ENCODE assay signal across 19 mouse cellular contexts in genomic region chr2:109927446-109927845, GRCm38 (mm10).
"Had no signal": no experiment of that assay in that cellular context is flagged by ENCODE, and none has a peak within 500 bp of the region (broad histone marks: within the 10 kb centered on the region; RNA-seq: fewer than 3 reads in every experiment).

No protein-coding gene starts in this region.

- H3K27me3 ChIP-seq: limb, embryonic 13.5 days; midbrain, embryonic 13.5 days; neural tube, embryonic 13.5 days had no signal

- H3K27ac ChIP-seq: layer of hippocampus, adult 2 months; limb, embryonic 10.5 days; limb, embryonic 13.5 days; liver, embryonic 14.5 days; macrophage; midbrain, embryonic 10.5 days; midbrain, embryonic 13.5 days; neural tube, embryonic 13.5 days had no signal

- H3K36me3 ChIP-seq: neural tube, embryonic 13.5 days had no signal

- H3K4me2 ChIP-seq: limb, embryonic 13.5 days; lung, embryonic 14.5 days; midbrain, embryonic 13.5 days; neural tube, embryonic 13.5 days had no signal

- H3K9ac ChIP-seq: limb, embryonic 13.5 days; liver, embryonic 14.5 days; liver, postnatal 0 days; lung, embryonic 14.5 days; midbrain, embryonic 13.5 days; neural tube, embryonic 13.5 days had no signal

- DNase-seq: kidney, postnatal 14 days; layer of hippocampus, adult 9-11 months; liver; liver, postnatal 0 days; lung, embryonic 14.5 days; retina, postnatal 1 day; thymus, postnatal 25 days had no signal

- ATAC-seq: intestine, postnatal 0 days; liver, postnatal 0 days; lung, postnatal 0 days; midbrain, embryonic 13.5 days; midbrain, embryonic 16.5 days had no signal

- H3K9me3 ChIP-seq: limb, embryonic 10.5 days; limb, embryonic 13.5 days; midbrain, embryonic 10.5 days; midbrain, embryonic 13.5 days; neural tube, embryonic 13.5 days had no signal

- H3K4me3 ChIP-seq: layer of hippocampus, adult 2 months; limb, embryonic 10.5 days; limb, embryonic 13.5 days; midbrain, embryonic 10.5 days; midbrain, embryonic 13.5 days; myocyte; neural tube, embryonic 13.5 days had no signal
